Mouse (Mus musculus) megakaryocyte progenitor cell, adult 5-6 weeks (primary cell): Measurements from ENCODE around the gene Arsg. TPM values are rescaled to one million over a fixed set of nuclear protein-coding genes. Genes with fewer than 3 reads are reported as not detected.
A peak's percentile ranks its signal among the peaks of the same experiment; 100 is the strongest.

Source experiments
- ATAC-seq: replicated peaks from 2 replicates; pipeline ENCODE4 v1.8.0; 2016; ENCODE audit warnings: mild to moderate bottlenecking, moderate TSS enrichment, inconsistent platforms; ENCODE audit not compliant: poor library complexity
- total RNA-seq, 2 experiments: library from RNA; stranded (forward) in 1 of 2; stranded (reverse) in 1 of 2; fragments of 157-497, 149-512 nt in 1 of 2; fragments of 200-1000 nt in 1 of 2; gene quantifications; 2 replicates each; pipeline versions ENCODE4 v1.2.3 to v1.2.4; 2015 to 2017

Gene Arsg
- total RNA-seq (2015) (2.0 and 2.9 TPM in 2 replicates), total RNA-seq (2017) (1.5 and 1.9 TPM in 2 replicates)

GRCm38 (mm10) chr11:109473171-109474085 is at the start of gene Arsg, which contains the start of gene Slc16a6:
TSS of gene Arsg (plus strand) at chr11:109473374.
TSS of gene Slc16a6 (minus strand) at chr11:109473598.
- ATAC-seq, result peak; percentile 60

- peak; percentile 83 for ATAC-seq
Observed at GRCm38 (mm10) chr11:109425392-109426271, 47.5 kb upstream of the Arsg start, which contains the start of gene Amz2. TSS of gene Amz2 (plus strand) at chr11:109425946.

GRCm38 (mm10) chr11:109426272-109426586 is 46.9 kb upstream of the Arsg start:
- no peak for ATAC-seq

GRCm38 (mm10) chr11:109427353-109427752 is 45.8 kb upstream of the Arsg start:
- ATAC-seq, result no peak

GRCm38 (mm10) chr11:109434233-109434798 is 38.9 kb upstream of the Arsg start:
- ATAC-seq, result peak; percentile 50

- ATAC-seq, result no peak
Observed at GRCm38 (mm10) chr11:109436889-109437288, 36.3 kb upstream of the Arsg start.

- no peak for ATAC-seq
Observed at GRCm38 (mm10) chr11:109439209-109439608, 34.0 kb upstream of the Arsg start.

GRCm38 (mm10) chr11:109439829-109440340 is 33.3 kb upstream of the Arsg start:
- peak; percentile 76 for ATAC-seq

- ATAC-seq, result no peak
Observed at GRCm38 (mm10) chr11:109440641-109441040, 32.5 kb upstream of the Arsg start.

- peak; percentile 68 for ATAC-seq
Observed at GRCm38 (mm10) chr11:109441119-109441518, 32.1 kb upstream of the Arsg start.

- no peak for ATAC-seq
Observed at GRCm38 (mm10) chr11:109442166-109442730, 30.9 kb upstream of the Arsg start.

- ATAC-seq, result no peak
Observed at GRCm38 (mm10) chr11:109443468-109444263, 29.5 kb upstream of the Arsg start.

- peak; percentile 46 for ATAC-seq
Observed at GRCm38 (mm10) chr11:109444600-109444999, 28.6 kb upstream of the Arsg start.

- peak; percentile 81 for ATAC-seq
Observed at GRCm38 (mm10) chr11:109445438-109446035, 27.6 kb upstream of the Arsg start.

- ATAC-seq, result peak; percentile 65
Observed at GRCm38 (mm10) chr11:109451169-109451568, 22.0 kb upstream of the Arsg start.

GRCm38 (mm10) chr11:109456261-109456660 is 16.9 kb upstream of the Arsg start:
- ATAC-seq, result no peak

GRCm38 (mm10) chr11:109458165-109458564 is 15.0 kb upstream of the Arsg start:
- ATAC-seq, result no peak

GRCm38 (mm10) chr11:109460586-109460985 is 12.6 kb upstream of the Arsg start:
- no peak for ATAC-seq

GRCm38 (mm10) chr11:109465068-109465467 is 8.1 kb upstream of the Arsg start:
- ATAC-seq, result peak; percentile 81
